Mouse (Mus musculus) embryonic facial prominence, embryonic 13.5 days (tissue): ENCODE results near the gene Agap1. TPM values are rescaled to one million over a fixed set of nuclear protein-coding genes. Genes with fewer than 3 reads are reported as not detected.
A peak's percentile ranks its signal among the peaks of the same experiment; 100 is the strongest.

ENCODE experiments used
- ATAC-seq: fragments of 200-750 bp; cut with Nextera tagmentation; 2 replicates; pipeline ENCODE4 v1.8.0; 2017; ENCODE audit warnings: low read depth; ENCODE audit not compliant: insufficient number of reproducible peaks, insufficient read depth, low FRiP score, low TSS enrichment
- H3K27ac ChIP-seq: fragments of 300-500 bp; sonication (generic); 2 replicates; pipeline ENCODE4 v1.5.1; 2015; ENCODE audit warnings: moderate library complexity, mild to moderate bottlenecking, inconsistent platforms
- H3K27me3 ChIP-seq: fragments of 300-500 bp; sonication (generic); 2 replicates; pipeline ENCODE4 v1.6.1; 2015; ENCODE audit warnings: mild to moderate bottlenecking, inconsistent platforms
- H3K36me3 ChIP-seq: fragments of 300-500 bp; sonication (generic); 2 replicates; pipeline ENCODE4 v1.6.1; 2015; ENCODE audit warnings: mild to moderate bottlenecking, inconsistent platforms
- H3K4me1 ChIP-seq: fragments of 300-500 bp; sonication (generic); 2 replicates; pipeline ENCODE4 v1.6.1; 2015; ENCODE audit warnings: inconsistent platforms
- H3K4me2 ChIP-seq: fragments of 300-500 bp; sonication (generic); 2 replicates; pipeline ENCODE4 v1.6.1; 2015; ENCODE audit warnings: moderate library complexity, mild to moderate bottlenecking, inconsistent platforms
- H3K4me3 ChIP-seq: fragments of 300-500 bp; sonication (generic); 2 replicates; pipeline ENCODE4 v1.5.1; 2015; ENCODE audit warnings: mild to moderate bottlenecking, inconsistent platforms
- H3K9ac ChIP-seq: fragments of 300-500 bp; sonication (generic); 2 replicates; pipeline ENCODE4 v1.6.1; 2015; ENCODE audit warnings: mild to moderate bottlenecking, inconsistent platforms
- H3K9me3 ChIP-seq: fragments of 300-500 bp; sonication (generic); 2 replicates; pipeline ENCODE4 v1.6.1; 2016; ENCODE audit warnings: inconsistent platforms
- WGBS: fragments of 180-500 bp; shearing (Covaris S2); methylation state at CpG from one replicate; pipeline ENCODE4 v1.1.7; 2015; ENCODE audit warnings: mixed read lengths; 5-methylcytosine and 5-hydroxymethylcytosine counted together
- polyA plus RNA-seq: library from polyadenylated mRNA; unstranded; fragments of >200 nt; fragmentation: Nextera tagmentation; extraction: Ambion mirVana; gene quantifications from 2 replicates; pipeline ENCODE4 v1.2.1, GENCODE M21; 2015

Agap1 gene
- polyA plus RNA-seq, 1 experiment from 2014 or later: 14.4 TPM

- no peak overlapping the region for H3K4me3 ChIP-seq
- H3K27me3 ChIP-seq: no peaks in the 10 kb centered on the region
- no peak overlapping the region for H3K9ac ChIP-seq
- WGBS: 78% methylated on average over 1 of the region's 1 CpGs
- no peak for ATAC-seq
- H3K27ac ChIP-seq: no peak overlapping the region
- H3K4me1 ChIP-seq: peaks cover 55% of the 10 kb centered on the region
- no peaks in the 10 kb centered on the region for H3K9me3 ChIP-seq
- H3K36me3 ChIP-seq: no peaks in the 10 kb centered on the region
- H3K4me2 ChIP-seq: no peak overlapping the region
Measured at GRCm38 (mm10) chr1:89552470-89552869, 97.9 kb downstream of the Agap1 start.

GRCm38 (mm10) chr1:89553791-89554190, 99.2 kb downstream of the Agap1 start:
- Histone ChIP-seq H3K4me1 (peaks cover 53% of the 10 kb centered on the region), H3K27me3 (no peaks in the 10 kb centered on the region), H3K9me3 (no peaks in the 10 kb centered on the region), H3K27ac (no peak overlapping the region), H3K4me2 (no peak overlapping the region), H3K9ac (no peak overlapping the region), H3K36me3 (no peaks in the 10 kb centered on the region), H3K4me3 (no peak overlapping the region)
- WGBS: 93% methylated on average over 3 of the region's 3 CpGs
- ATAC-seq: no peak

DNA sequence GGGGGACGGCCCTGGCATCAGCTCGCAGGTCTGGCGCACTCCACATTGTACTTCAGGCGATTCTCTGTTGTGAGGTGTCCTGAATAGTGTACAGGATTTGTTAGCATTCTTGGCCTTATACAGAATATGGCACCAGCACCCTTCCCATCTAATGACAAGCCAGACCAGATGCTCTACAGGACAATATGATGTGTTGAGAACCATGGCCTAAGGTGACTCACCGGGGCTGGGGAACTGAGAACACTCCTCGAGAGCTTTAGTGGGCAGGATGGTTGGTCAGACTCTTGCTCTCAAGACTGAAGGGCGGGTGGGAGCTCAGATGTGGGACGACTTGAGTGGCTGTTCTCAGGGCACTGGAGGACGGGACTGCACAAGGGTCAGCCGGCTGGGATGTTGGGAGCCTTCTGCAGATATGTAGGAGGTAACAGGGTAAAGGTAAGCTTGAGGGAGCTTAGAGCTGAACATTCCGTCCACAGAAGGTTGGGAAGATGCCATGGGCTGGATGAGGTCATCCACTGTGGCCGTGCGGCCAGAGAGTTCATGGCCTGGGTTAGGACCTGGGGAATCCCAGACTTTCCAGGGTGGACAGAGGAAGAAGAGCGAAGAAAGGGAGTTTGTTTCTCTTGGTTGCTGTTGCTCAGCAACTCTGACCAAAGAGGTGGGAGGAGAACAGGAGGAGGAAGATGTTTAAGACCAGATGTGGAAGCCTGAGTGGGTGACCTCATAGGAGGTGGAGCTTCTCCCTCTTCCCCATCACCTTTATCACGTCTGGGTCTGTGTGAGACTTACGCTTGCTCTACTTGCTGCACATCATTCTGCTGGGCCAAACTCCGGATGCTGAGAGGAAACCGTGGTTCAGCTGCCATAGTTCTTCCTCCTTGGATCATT, 100.6 kb downstream of the Agap1 start:
- Histone ChIP-seq H3K4me3 (no peak overlapping the region), H3K36me3 (no peaks in the 10 kb centered on the region), H3K4me2 (no peak overlapping the region), H3K27ac (0 out of 2 replicates have a peak overlapping the region, but pooled peaks have one; percentile 11), H3K9ac (no peak overlapping the region), H3K4me1 (peaks cover 46% of the 10 kb centered on the region), H3K27me3 (no peaks in the 10 kb centered on the region), H3K9me3 (no peaks in the 10 kb centered on the region)
- WGBS: 83% methylated on average over 18 of the region's 18 CpGs
- ATAC-seq: no peak

- Histone ChIP-seq H3K9ac (no peak overlapping the region), H3K36me3 (no peaks in the 10 kb centered on the region), H3K27me3 (no peaks in the 10 kb centered on the region), H3K4me2 (no peak overlapping the region), H3K27ac (no peak overlapping the region; the same call in 1 of the 2 replicates), H3K4me3 (no peak overlapping the region), H3K4me1 (peaks cover 39% of the 10 kb centered on the region), H3K9me3 (no peaks in the 10 kb centered on the region)
- 78% methylated on average over 7 of the region's 7 CpGs for WGBS
- ATAC-seq: no peak
Measured at GRCm38 (mm10) chr1:89556006-89556405, 101.4 kb downstream of the Agap1 start.

- H3K4me1 ChIP-seq: peaks cover 39% of the 10 kb centered on the region
- H3K9ac ChIP-seq: no peak overlapping the region
- no peak overlapping the region for H3K4me2 ChIP-seq
- no peaks in the 10 kb centered on the region for H3K36me3 ChIP-seq
- H3K9me3 ChIP-seq: no peaks in the 10 kb centered on the region
- H3K27ac ChIP-seq: no peak overlapping the region
- no peak for ATAC-seq
- 73% methylated on average over 6 of the region's 6 CpGs for WGBS
- H3K4me3 ChIP-seq: no peak overlapping the region
- no peaks in the 10 kb centered on the region for H3K27me3 ChIP-seq
Measured at GRCm38 (mm10) chr1:89557401-89557800, 102.8 kb downstream of the Agap1 start.

- no peak overlapping the region for H3K4me3 ChIP-seq
- H3K9ac ChIP-seq: no peak overlapping the region
- no peaks in the 10 kb centered on the region for H3K36me3 ChIP-seq
- H3K4me1 ChIP-seq: peaks cover 39% of the 10 kb centered on the region
- no peak overlapping the region for H3K4me2 ChIP-seq
- ATAC-seq: no peak
- H3K27me3 ChIP-seq: no peaks in the 10 kb centered on the region
- H3K27ac ChIP-seq: no peak overlapping the region
- no peaks in the 10 kb centered on the region for H3K9me3 ChIP-seq
- 91% methylated on average over 1 of the region's 1 CpGs for WGBS
Measured at GRCm38 (mm10) chr1:89558080-89558479, 103.5 kb downstream of the Agap1 start.

DNA sequence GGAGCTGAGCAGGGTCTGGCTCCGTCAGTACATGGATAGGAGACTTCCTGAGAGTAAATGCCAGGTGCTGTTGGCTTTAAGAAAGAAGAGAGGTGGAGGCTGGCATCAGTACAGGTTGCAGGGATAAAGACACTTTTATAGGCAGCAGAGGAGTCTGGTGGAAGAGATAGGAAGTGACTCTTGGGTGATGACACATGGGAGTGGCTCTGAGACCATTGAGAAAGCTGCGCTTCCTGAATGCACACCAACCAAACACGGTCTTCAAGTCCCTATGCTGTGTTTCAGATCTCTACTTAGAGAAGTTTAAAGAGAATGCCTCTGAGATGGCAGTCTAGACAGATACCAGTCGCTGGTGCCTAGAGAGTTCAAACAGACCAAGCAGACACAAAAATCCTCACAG, 108.8 kb downstream of the Agap1 start:
- H3K27ac ChIP-seq: no peak overlapping the region
- no peak overlapping the region for H3K9ac ChIP-seq
- ATAC-seq: no peak
- no peaks in the 10 kb centered on the region for H3K36me3 ChIP-seq
- WGBS: 94% methylated on average over 4 of the region's 4 CpGs
- no peaks in the 10 kb centered on the region for H3K27me3 ChIP-seq
- no peaks in the 10 kb centered on the region for H3K9me3 ChIP-seq
- no peak overlapping the region for H3K4me2 ChIP-seq
- H3K4me1 ChIP-seq: peaks cover 41% of the 10 kb centered on the region
- no peak overlapping the region for H3K4me3 ChIP-seq

GRCm38 (mm10) chr1:89566578-89567488, 112.2 kb downstream of the Agap1 start:
- H3K4me2 ChIP-seq: no peak overlapping the region; the same call in 1 of the 2 replicates
- no peaks in the 10 kb centered on the region for H3K36me3 ChIP-seq
- H3K27ac ChIP-seq: no peak overlapping the region
- no peaks in the 10 kb centered on the region for H3K27me3 ChIP-seq
- H3K9ac ChIP-seq: no peak overlapping the region
- no peak overlapping the region for H3K4me3 ChIP-seq
- H3K9me3 ChIP-seq: no peaks in the 10 kb centered on the region
- peaks cover 64% of the 10 kb centered on the region for H3K4me1 ChIP-seq
- WGBS: 30% methylated on average over 9 of the region's 9 CpGs
- ATAC-seq: no peak

DNA sequence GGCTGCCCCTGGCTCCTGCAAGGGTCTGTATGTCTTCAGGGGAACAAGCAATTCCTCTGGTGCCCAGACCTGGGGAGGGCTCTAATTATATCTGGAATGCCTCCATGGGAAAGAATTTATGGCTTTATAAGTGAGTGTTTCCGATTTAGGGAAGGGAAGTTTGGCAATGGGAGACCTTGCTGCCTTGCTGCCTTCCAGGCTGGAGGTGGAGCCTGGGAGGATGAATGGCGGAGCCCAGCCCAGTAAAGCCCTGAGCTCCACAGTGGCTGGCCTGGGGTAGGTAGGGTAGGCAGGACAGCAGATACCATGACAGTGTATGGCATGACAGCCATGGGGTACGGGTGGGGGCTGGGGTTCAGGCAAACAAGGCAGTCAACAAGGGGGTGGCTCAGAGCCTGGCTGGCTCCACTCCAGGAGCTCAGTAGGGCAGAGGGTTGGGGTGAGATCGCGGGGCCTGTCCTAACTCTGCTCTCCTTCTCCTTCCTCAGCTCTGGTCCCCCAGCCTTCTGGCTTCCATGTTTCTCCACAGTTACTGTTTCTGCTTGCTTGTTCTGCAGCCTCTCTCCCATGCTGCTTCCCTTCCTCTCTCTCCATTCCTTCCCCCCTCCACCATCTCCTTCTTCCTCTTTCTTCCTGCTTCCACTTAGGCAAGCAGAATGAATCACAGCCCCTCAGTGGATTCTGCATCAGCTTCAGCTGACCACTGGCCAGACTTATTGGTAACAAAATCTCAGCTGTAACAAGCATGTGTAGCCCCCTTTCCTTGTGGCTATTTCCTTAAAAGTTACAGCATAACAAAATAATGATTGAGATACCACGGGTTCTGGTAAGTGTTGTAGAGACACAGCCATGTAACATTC, 114.2 kb downstream of the Agap1 start:
- Histone ChIP-seq H3K4me1 (peaks cover 64% of the 10 kb centered on the region), H3K4me3 (no peak overlapping the region), H3K9me3 (no peaks in the 10 kb centered on the region), H3K27ac (peak overlapping the region; percentile 18; the same call in 1 of the 2 replicates), H3K36me3 (no peaks in the 10 kb centered on the region), H3K27me3 (no peaks in the 10 kb centered on the region), H3K4me2 (0 out of 2 replicates have a peak overlapping the region, but pooled peaks have one; percentile 3), H3K9ac (no peak overlapping the region)
- ATAC-seq: no peak
- WGBS: 59% methylated on average over 6 of the region's 6 CpGs

- Histone ChIP-seq H3K27me3 (no peaks in the 10 kb centered on the region), H3K4me3 (no peak overlapping the region), H3K9me3 (no peaks in the 10 kb centered on the region), H3K27ac (no peak overlapping the region), H3K4me1 (peaks cover 60% of the 10 kb centered on the region), H3K4me2 (no peak overlapping the region), H3K36me3 (no peaks in the 10 kb centered on the region), H3K9ac (no peak overlapping the region)
- WGBS: 81% methylated on average over 4 of the region's 4 CpGs
- ATAC-seq: no peak
Measured at GRCm38 (mm10) chr1:89570522-89571299, 116.1 kb downstream of the Agap1 start.
